Mouse (Mus musculus): ENCODE results near the gene Immt. TPM values are rescaled to one million over a fixed set of nuclear protein-coding genes. Genes with fewer than 3 reads are reported as not detected.
A peak's percentile ranks its signal among the peaks of the same experiment; 100 is the strongest.
"Not testable (repeated sequence)": the region's sequence is repeated elsewhere in the genome, so short reads cannot be mapped to it uniquely, and the experiment has no call there.

Gene Immt
- total and polyA plus RNA-seq, 2 experiments, result 34.3 to 100 TPM

DNA sequence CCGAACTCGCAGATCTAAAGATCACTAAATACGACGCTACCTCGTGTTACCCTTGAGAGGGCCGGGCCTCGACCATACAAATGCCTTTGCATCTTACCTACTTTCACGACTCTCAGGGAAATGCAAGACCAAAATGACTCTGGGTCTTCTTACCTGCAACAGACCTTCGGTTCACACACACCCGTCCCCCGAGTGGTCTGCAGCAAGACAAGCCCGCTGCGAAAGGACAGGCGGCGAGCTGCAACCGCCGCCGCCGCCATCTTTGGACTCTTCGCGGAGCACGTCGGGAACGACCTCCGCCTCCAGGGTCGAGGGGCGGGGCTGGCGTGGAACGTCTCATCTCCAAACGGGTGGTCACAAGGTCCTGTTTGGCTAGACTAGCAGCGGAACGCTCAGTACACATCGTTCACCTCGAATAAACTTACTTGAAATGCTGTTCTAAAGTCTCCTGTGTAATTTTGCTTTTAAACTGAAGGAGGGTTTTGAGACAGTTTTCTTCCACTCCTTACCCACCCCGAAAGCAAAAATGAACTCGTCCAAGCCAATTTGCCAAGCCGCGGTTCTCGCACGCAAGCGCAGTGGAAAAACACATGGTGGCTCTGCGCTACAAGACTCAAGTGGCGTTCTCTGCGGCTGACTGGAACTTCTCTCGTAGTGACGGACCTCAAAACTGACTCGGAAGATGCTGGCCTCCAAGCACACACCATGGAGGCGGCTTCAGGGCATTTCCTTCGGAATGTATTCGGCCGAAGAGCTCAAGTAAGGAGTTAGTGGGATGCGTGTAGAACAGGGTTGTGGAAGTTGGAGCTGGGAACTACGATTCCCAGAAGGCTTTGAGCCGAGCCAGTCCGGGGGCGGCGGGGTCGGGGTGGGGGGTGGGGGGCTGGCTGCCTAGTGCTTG, 77.6 kb downstream of the Immt start, which contains the start of the genes Ptcd3 and Polr1a:
TSS of gene Ptcd3 (minus strand) at position 270 of the 901 bp plus-strand sequence.
TSS of gene Polr1a (plus strand) at position 573 of the 901 bp plus-strand sequence.
- H3K9ac ChIP-seq (ENCODE audit: low read depth, low read length), result peak within 1 kb of the TSS; percentile 78
- H3K4me1 ChIP-seq (ENCODE audit: control insufficient read depth, insufficient read depth, low read length), result peaks cover 18% of the 10 kb centered on the region
- TF ChIP-seq CTCF (IDR thresholded peaks at IDR 0.05; ENCODE audit: low read depth, low read length) (no peak), POLR2A (IDR thresholded peaks at IDR 0.05; ENCODE audit: extremely low read depth, insufficient read depth, low read length) (peak; percentile 69)
- WGBS, result under 1% methylated on average over 58 of the region's 58 CpGs
- H3K79me2 ChIP-seq (ENCODE audit: control insufficient read depth, insufficient read depth, low read length), result peaks cover 6% of the 10 kb centered on the region; the same call in 1 of the 2 replicates
- peak; percentile 89 for DNase-seq (ENCODE audit: extremely low read depth, low read depth, low spot score)
- peak within 1 kb of the TSS; percentile 79 for H3K4me3 ChIP-seq (ENCODE audit: insufficient read depth, low read depth, low read length)
- peak within 1 kb of the TSS; percentile 57 for H3K27ac ChIP-seq (replicated peaks; ENCODE audit: insufficient read depth, low read depth, low read length)
- peaks cover 24% of the 10 kb centered on the region for H3K36me3 ChIP-seq (ENCODE audit: control insufficient read depth, insufficient read depth, low read length)
- no peaks in the 10 kb centered on the region for H3K27me3 ChIP-seq (ENCODE audit: control insufficient read depth, insufficient read depth, low read length)

DNA sequence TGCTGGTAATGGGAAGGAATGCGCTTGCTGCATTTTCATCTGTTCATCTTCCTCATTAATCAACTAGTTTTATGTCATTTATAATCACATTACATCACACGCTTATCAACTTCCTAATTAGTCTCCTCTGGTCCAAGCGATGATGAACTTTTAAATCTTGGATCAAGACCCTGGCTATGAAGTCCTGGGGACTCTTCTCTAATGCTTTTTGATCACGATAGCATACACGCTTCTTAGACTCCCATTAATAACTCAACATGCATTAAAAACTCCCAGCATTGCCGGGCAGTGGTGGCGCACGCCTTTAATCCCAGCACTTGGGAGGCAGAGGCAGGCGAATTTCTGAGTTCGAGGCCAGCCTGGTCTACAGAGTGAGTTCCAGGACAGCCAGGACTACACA, 78.3 kb downstream of the Immt start:
- peaks cover 23% of the 10 kb centered on the region for H3K36me3 ChIP-seq (ENCODE audit: control insufficient read depth, insufficient read depth, low read length)
- no peak for DNase-seq (ENCODE audit: extremely low read depth, low read depth, low spot score)
- peaks cover 18% of the 10 kb centered on the region for H3K4me1 ChIP-seq (ENCODE audit: control insufficient read depth, insufficient read depth, low read length)
- H3K79me2 ChIP-seq (ENCODE audit: control insufficient read depth, insufficient read depth, low read length), result peaks cover 6% of the 10 kb centered on the region; the same call in 1 of the 2 replicates
- no peaks in the 10 kb centered on the region for H3K27me3 ChIP-seq (ENCODE audit: control insufficient read depth, insufficient read depth, low read length)
- H3K4me3 ChIP-seq (ENCODE audit: insufficient read depth, low read depth, low read length), result peak overlapping the region; percentile 79
- no peak overlapping the region; the same call in 1 of the 2 replicates for H3K27ac ChIP-seq (replicated peaks; ENCODE audit: insufficient read depth, low read depth, low read length)
- H3K9ac ChIP-seq (ENCODE audit: low read depth, low read length), result peak overlapping the region; percentile 3; the same call in 1 of the 2 replicates
- WGBS, result 16% methylated on average over 10 of the region's 10 CpGs
- no peak for TF ChIP-seq POLR2A (IDR thresholded peaks at IDR 0.05; ENCODE audit: extremely low read depth, insufficient read depth, low read length)
- no peak for TF ChIP-seq CTCF (IDR thresholded peaks at IDR 0.05; ENCODE audit: low read depth, low read length)

DNA sequence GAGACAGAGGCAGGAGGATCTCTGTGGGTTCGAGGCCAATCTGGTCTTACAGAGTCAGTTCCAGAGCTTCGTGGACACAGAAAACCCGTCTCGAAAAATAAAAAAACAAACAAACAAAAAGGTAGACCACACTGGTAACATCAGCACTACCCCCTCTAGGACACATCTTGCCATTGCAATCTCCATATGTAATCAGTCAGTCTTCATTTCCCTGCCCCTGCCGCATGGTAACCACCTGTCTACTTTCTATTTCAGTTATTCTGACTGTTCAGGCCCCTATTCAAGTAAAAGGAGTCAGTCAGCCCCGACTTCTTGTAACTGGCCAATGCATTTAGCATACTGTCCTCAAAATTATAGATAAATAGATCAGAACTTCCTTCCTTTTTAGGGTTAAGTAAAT, 78.7 kb downstream of the Immt start:
- DNase-seq (ENCODE audit: extremely low read depth, low read depth, low spot score), result no peak
- peaks cover 18% of the 10 kb centered on the region for H3K4me1 ChIP-seq (ENCODE audit: control insufficient read depth, insufficient read depth, low read length)
- H3K36me3 ChIP-seq (ENCODE audit: control insufficient read depth, insufficient read depth, low read length), result peaks cover 21% of the 10 kb centered on the region
- H3K27ac ChIP-seq (replicated peaks; ENCODE audit: insufficient read depth, low read depth, low read length), result no peak overlapping the region
- WGBS, result 50% methylated on average over 6 of the region's 6 CpGs
- TF ChIP-seq CTCF (IDR thresholded peaks at IDR 0.05; ENCODE audit: low read depth, low read length), result no peak
- no peak for TF ChIP-seq POLR2A (IDR thresholded peaks at IDR 0.05; ENCODE audit: extremely low read depth, insufficient read depth, low read length)
- no peaks in the 10 kb centered on the region for H3K27me3 ChIP-seq (ENCODE audit: control insufficient read depth, insufficient read depth, low read length)
- peaks cover 6% of the 10 kb centered on the region; the same call in 1 of the 2 replicates for H3K79me2 ChIP-seq (ENCODE audit: control insufficient read depth, insufficient read depth, low read length)
- H3K4me3 ChIP-seq (ENCODE audit: insufficient read depth, low read depth, low read length), result peak overlapping the region; percentile 79; the same call in 1 of the 2 replicates
- no peak overlapping the region; the same call in 1 of the 2 replicates for H3K9ac ChIP-seq (ENCODE audit: low read depth, low read length)

DNA sequence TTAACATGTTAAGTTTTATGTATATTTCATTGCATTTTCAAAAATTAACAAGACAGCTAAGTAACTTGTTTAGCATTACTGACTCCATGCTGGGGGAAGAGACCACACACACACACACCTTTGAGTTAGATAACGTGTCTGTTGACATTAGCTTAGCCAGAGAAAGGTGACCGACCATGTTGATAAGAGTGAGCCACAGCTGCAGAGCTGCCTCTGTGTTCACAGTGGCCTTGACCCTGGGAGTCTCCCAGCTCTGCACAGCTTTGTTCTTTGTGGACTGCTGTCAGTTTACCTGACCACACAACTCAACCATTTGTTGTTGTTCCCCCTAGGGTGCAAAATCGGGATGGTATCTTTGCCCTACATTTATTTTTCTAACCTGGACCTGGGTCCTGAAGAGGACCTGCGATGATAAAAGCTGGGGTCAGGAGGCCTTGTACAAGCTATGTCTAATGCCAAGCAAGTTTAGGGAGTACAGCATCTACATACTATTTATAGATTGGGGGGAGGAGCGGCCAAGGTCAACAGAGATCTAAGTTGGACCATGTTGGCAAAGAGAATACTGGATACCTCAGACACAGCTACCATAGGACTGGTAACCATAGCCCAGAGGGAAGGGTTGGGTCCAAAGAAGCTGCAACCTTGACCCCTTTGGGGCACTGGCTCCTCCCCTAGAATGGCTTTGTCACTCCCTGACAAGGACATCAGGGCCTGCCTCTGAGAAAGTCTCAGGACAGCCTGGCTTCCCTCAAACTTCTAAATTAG, 80.7 kb downstream of the Immt start:
- no peak overlapping the region for H3K9ac ChIP-seq (ENCODE audit: low read depth, low read length)
- WGBS, result 19% methylated on average over 5 of the region's 5 CpGs
- DNase-seq (ENCODE audit: extremely low read depth, low read depth, low spot score), result peak; percentile 83

DNA sequence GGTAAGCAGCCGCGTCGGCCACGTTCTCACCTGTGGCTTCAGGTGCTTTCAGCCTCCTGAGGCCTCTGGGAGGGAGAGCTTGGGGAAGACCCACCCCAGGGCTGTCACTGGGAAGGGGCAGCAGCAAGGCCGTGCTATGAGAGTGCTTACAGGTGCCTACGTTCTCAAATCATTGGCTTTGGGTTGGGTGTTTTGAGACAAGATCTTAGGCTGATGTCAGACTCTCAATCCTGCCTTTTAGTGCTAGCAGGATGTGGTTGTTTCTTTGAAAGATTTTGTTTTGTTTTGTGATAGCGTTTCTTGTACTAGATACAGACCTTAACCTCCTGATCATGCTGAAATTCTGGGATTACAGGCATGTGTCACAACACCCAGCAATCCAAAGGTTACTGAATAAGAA, 89.6 kb downstream of the Immt start:
- Histone ChIP-seq H3K79me2 (ENCODE audit: control insufficient read depth, insufficient read depth, low read length) (no peaks in the 10 kb centered on the region), H3K9ac (ENCODE audit: low read depth, low read length) (no peak overlapping the region), H3K27ac (replicated peaks; ENCODE audit: insufficient read depth, low read depth, low read length) (no peak overlapping the region), H3K27me3 (ENCODE audit: control insufficient read depth, insufficient read depth, low read length) (no peaks in the 10 kb centered on the region), H3K36me3 (ENCODE audit: control insufficient read depth, insufficient read depth, low read length) (peaks cover 57% of the 10 kb centered on the region), H3K4me3 (ENCODE audit: insufficient read depth, low read depth, low read length) (no peak overlapping the region), H3K4me1 (ENCODE audit: control insufficient read depth, insufficient read depth, low read length) (no peaks in the 10 kb centered on the region)
- DNase-seq (ENCODE audit: extremely low read depth, low read depth, low spot score), result no peak
- TF ChIP-seq POLR2A (IDR thresholded peaks at IDR 0.05; ENCODE audit: extremely low read depth, insufficient read depth, low read length) (no peak), CTCF (IDR thresholded peaks at IDR 0.05; ENCODE audit: low read depth, low read length) (no peak)
- 84% methylated on average over 7 of the region's 7 CpGs for WGBS

More for the DNA sequence above, 80.7 kb downstream of the Immt start:
- Histone ChIP-seq H3K27me3 (ENCODE audit: control insufficient read depth, insufficient read depth, low read length) (no peaks in the 10 kb centered on the region), H3K27ac (replicated peaks; ENCODE audit: insufficient read depth, low read depth, low read length) (peak overlapping the region; percentile 76), H3K4me3 (ENCODE audit: insufficient read depth, low read depth, low read length) (no peak overlapping the region), H3K4me1 (ENCODE audit: control insufficient read depth, insufficient read depth, low read length) (peaks cover 18% of the 10 kb centered on the region), H3K79me2 (ENCODE audit: control insufficient read depth, insufficient read depth, low read length) (peaks cover 6% of the 10 kb centered on the region; the same call in 1 of the 2 replicates), H3K36me3 (ENCODE audit: control insufficient read depth, insufficient read depth, low read length) (peaks cover 24% of the 10 kb centered on the region)
- TF ChIP-seq CTCF (IDR thresholded peaks at IDR 0.05; ENCODE audit: low read depth, low read length) (no peak), POLR2A (IDR thresholded peaks at IDR 0.05; ENCODE audit: extremely low read depth, insufficient read depth, low read length) (no peak)

DNA sequence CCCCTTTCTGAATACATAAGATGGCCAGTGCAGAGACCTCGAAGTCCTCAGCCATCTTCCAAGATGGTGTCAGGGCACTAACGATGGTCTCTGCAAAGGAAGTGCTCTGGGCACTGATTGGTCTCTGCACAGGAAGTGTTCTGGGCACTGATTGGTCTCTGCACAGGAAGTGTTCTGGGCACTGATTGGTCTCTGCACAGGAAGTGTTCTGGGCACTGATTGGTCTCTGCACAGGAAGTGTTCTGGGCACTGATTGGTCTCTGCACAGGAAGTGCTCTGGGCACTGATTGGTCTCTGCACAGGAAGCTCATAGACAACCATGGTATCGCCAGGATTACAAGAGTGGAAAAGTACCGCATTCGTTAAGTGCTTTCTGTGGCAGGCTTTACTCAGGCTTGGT, 94.1 kb downstream of the Immt start:
- H3K79me2 ChIP-seq (ENCODE audit: control insufficient read depth, insufficient read depth, low read length); DNase-seq (ENCODE audit: extremely low read depth, low read depth, low spot score); H3K4me3 ChIP-seq (ENCODE audit: insufficient read depth, low read depth, low read length); H3K27ac ChIP-seq (replicated peaks; ENCODE audit: insufficient read depth, low read depth, low read length); H3K9ac ChIP-seq (ENCODE audit: low read depth, low read length); H3K27me3 ChIP-seq (ENCODE audit: control insufficient read depth, insufficient read depth, low read length); H3K4me1 ChIP-seq (ENCODE audit: control insufficient read depth, insufficient read depth, low read length): not testable (repeated sequence)
- WGBS, result 87% methylated on average over 5 of the region's 5 CpGs
- peaks cover 44% of the 10 kb centered on the region for H3K36me3 ChIP-seq (ENCODE audit: control insufficient read depth, insufficient read depth, low read length)
